Mouse (Mus musculus) spleen, adult 2 months (tissue): Measurements from ENCODE around the gene Dus4l.

Experiments
- CTCF ChIP-seq: fragments of 200-500 bp; IDR thresholded peaks from 2 replicates; pipeline ENCODE4 v1.5.1; 2011; ENCODE audit warnings: mild to moderate bottlenecking, inconsistent platforms; ENCODE audit not compliant: insufficient read depth, insufficient read length, insufficient replicate concordance; ENCODE audit errors: extremely low read depth
- POLR2A ChIP-seq: fragments of 200-500 bp; IDR thresholded peaks from 2 replicates; pipeline ENCODE4 v1.6.1; 2011; ENCODE audit warnings: low read depth, low read length, inconsistent platforms

DNA sequence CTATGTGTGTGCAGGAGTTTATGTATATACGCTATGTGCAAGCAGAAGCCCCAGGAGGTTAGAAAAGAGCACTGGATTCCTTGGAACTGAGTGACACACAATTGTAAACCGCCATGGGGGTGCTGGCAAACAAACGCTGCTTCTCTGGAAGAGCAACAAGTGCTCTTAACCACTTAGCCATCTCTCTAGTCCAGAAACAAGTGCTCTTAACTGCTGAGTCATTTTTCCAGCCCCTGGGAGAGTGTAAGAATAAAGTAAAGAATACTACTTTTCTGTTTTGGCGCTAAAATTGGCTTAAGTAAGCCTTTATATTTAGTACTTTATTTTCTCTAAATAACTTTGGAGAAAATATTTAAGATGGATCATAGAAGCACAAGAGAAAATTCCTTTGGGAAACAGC is 41.3 kb downstream of the Dus4l start:
- no peak for TF ChIP-seq POLR2A
- no peak for TF ChIP-seq CTCF
